Mouse (Mus musculus): ENCODE results near the gene Iqcn. TPM values are rescaled to one million over a fixed set of nuclear protein-coding genes. Genes with fewer than 3 reads are reported as not detected.

The Iqcn gene
- polyA plus RNA-seq, 1 experiment from 2014 or later = 0.07 TPM

GRCm38 (mm10) chr8:70701982-70702841 lies 1.0 kb upstream of the Iqcn start:
- peak overlapping the region; percentile 49; the same call in 1 of the 2 replicates for H3K9ac ChIP-seq
- no peaks in the 10 kb centered on the region for H3K9me3 ChIP-seq
- H3K36me3 ChIP-seq = peaks cover 23% of the 10 kb centered on the region
- H3K4me3 ChIP-seq = no peak overlapping the region
- peak overlapping the region; percentile 60 for H3K4me2 ChIP-seq
- peaks cover 32% of the 10 kb centered on the region for H3K4me1 ChIP-seq
- 82% methylated on average over 2 of the region's 2 CpGs for WGBS
- H3K27me3 ChIP-seq = no peaks in the 10 kb centered on the region
- no peak for ATAC-seq (ENCODE audit: insufficient number of reproducible peaks, insufficient read depth, low FRiP score, low TSS enrichment, low read depth)
- H3K27ac ChIP-seq = no peak overlapping the region; the same call in 1 of the 2 replicates

- Histone ChIP-seq H3K27ac (no peak overlapping the region; the same call in 1 of the 2 replicates), H3K27me3 (no peaks in the 10 kb centered on the region), H3K4me1 (peaks cover 26% of the 10 kb centered on the region), H3K9me3 (no peaks in the 10 kb centered on the region), H3K9ac (peak overlapping the region; percentile 49; the same call in 1 of the 2 replicates), H3K4me2 (0 out of 2 replicates have a peak overlapping the region, but pooled peaks have one; percentile 7), H3K4me3 (no peak overlapping the region), H3K36me3 (peaks cover 23% of the 10 kb centered on the region)
- WGBS = 78% methylated on average over 3 of the region's 3 CpGs
- no peak for ATAC-seq (ENCODE audit: insufficient number of reproducible peaks, insufficient read depth, low FRiP score, low TSS enrichment, low read depth)
Observed at GRCm38 (mm10) chr8:70702842-70703182, 445 bp upstream of the Iqcn start.

- H3K27me3 ChIP-seq = no peaks in the 10 kb centered on the region
- no peak overlapping the region for H3K4me2 ChIP-seq
- no peak overlapping the region for H3K4me3 ChIP-seq
- no peaks in the 10 kb centered on the region for H3K4me1 ChIP-seq
- no peak overlapping the region for H3K9ac ChIP-seq
- 88% methylated on average over 14 of the region's 14 CpGs for WGBS
- no peak for ATAC-seq (ENCODE audit: insufficient number of reproducible peaks, insufficient read depth, low FRiP score, low TSS enrichment, low read depth)
- H3K27ac ChIP-seq = no peak overlapping the region
- H3K36me3 ChIP-seq = peaks cover 8% of the 10 kb centered on the region
- H3K9me3 ChIP-seq = no peaks in the 10 kb centered on the region
Observed at GRCm38 (mm10) chr8:70708281-70708680, 5.0 kb downstream of the Iqcn start.

- H3K27me3 ChIP-seq = no peaks in the 10 kb centered on the region
- no peak for ATAC-seq (ENCODE audit: insufficient number of reproducible peaks, insufficient read depth, low FRiP score, low TSS enrichment, low read depth)
- 93% methylated on average over 9 of the region's 9 CpGs for WGBS
- H3K4me3 ChIP-seq = no peak overlapping the region
- H3K27ac ChIP-seq = no peak overlapping the region
- H3K9me3 ChIP-seq = no peaks in the 10 kb centered on the region
- H3K36me3 ChIP-seq = no peaks in the 10 kb centered on the region
- H3K4me2 ChIP-seq = no peak overlapping the region
- no peak overlapping the region for H3K9ac ChIP-seq
- H3K4me1 ChIP-seq = no peaks in the 10 kb centered on the region
Observed at GRCm38 (mm10) chr8:70709794-70710193, 6.5 kb downstream of the Iqcn start.

GRCm38 (mm10) chr8:70710296-70710695 lies 7.0 kb downstream of the Iqcn start:
- Histone ChIP-seq H3K27ac (no peak overlapping the region), H3K4me3 (no peak overlapping the region), H3K36me3 (no peaks in the 10 kb centered on the region), H3K9me3 (no peaks in the 10 kb centered on the region), H3K9ac (no peak overlapping the region), H3K27me3 (no peaks in the 10 kb centered on the region), H3K4me2 (no peak overlapping the region), H3K4me1 (no peaks in the 10 kb centered on the region)
- WGBS = 100% methylated on average over 1 of the region's 1 CpGs
- no peak for ATAC-seq (ENCODE audit: insufficient number of reproducible peaks, insufficient read depth, low FRiP score, low TSS enrichment, low read depth)

- WGBS = 84% methylated on average over 11 of the region's 11 CpGs
- Histone ChIP-seq H3K4me1 (no peaks in the 10 kb centered on the region), H3K9me3 (no peaks in the 10 kb centered on the region), H3K4me3 (no peak overlapping the region), H3K9ac (0 out of 2 replicates have a peak overlapping the region, but pooled peaks have one; percentile 46), H3K27ac (no peak overlapping the region), H3K36me3 (no peaks in the 10 kb centered on the region), H3K4me2 (no peak overlapping the region), H3K27me3 (no peaks in the 10 kb centered on the region)
- ATAC-seq (ENCODE audit: insufficient number of reproducible peaks, insufficient read depth, low FRiP score, low TSS enrichment, low read depth) = no peak
Observed at GRCm38 (mm10) chr8:70711041-70711440, 7.8 kb downstream of the Iqcn start.

GRCm38 (mm10) chr8:70713991-70714390 lies 10.7 kb downstream of the Iqcn start:
- H3K27me3 ChIP-seq = no peaks in the 10 kb centered on the region
- no peak overlapping the region for H3K4me2 ChIP-seq
- H3K27ac ChIP-seq = no peak overlapping the region
- no peaks in the 10 kb centered on the region for H3K9me3 ChIP-seq
- H3K9ac ChIP-seq = no peak overlapping the region
- H3K36me3 ChIP-seq = no peaks in the 10 kb centered on the region
- no peak overlapping the region for H3K4me3 ChIP-seq
- no peaks in the 10 kb centered on the region for H3K4me1 ChIP-seq
- no peak for ATAC-seq (ENCODE audit: insufficient number of reproducible peaks, insufficient read depth, low FRiP score, low TSS enrichment, low read depth)
- WGBS = 72% methylated on average over 7 of the region's 7 CpGs

- WGBS = 66% methylated on average over 2 of the region's 2 CpGs
- H3K27ac ChIP-seq = no peak overlapping the region
- no peak for ATAC-seq (ENCODE audit: insufficient number of reproducible peaks, insufficient read depth, low FRiP score, low TSS enrichment, low read depth)
- H3K36me3 ChIP-seq = no peaks in the 10 kb centered on the region
- H3K9me3 ChIP-seq = no peaks in the 10 kb centered on the region
- H3K9ac ChIP-seq = no peak overlapping the region
- H3K4me1 ChIP-seq = no peaks in the 10 kb centered on the region
- H3K4me3 ChIP-seq = no peak overlapping the region
- no peak overlapping the region for H3K4me2 ChIP-seq
- H3K27me3 ChIP-seq = no peaks in the 10 kb centered on the region
Observed at GRCm38 (mm10) chr8:70715086-70715485, 11.8 kb downstream of the Iqcn start.

GRCm38 (mm10) chr8:70716521-70717400 lies 13.5 kb downstream of the Iqcn start:
- H3K9me3 ChIP-seq = no peaks in the 10 kb centered on the region
- 84% methylated on average over 40 of the region's 40 CpGs for WGBS
- no peak overlapping the region for H3K9ac ChIP-seq
- no peaks in the 10 kb centered on the region for H3K36me3 ChIP-seq
- ATAC-seq (ENCODE audit: insufficient number of reproducible peaks, insufficient read depth, low FRiP score, low TSS enrichment, low read depth) = no peak
- H3K27me3 ChIP-seq = no peaks in the 10 kb centered on the region
- no peak overlapping the region for H3K27ac ChIP-seq
- no peak overlapping the region for H3K4me3 ChIP-seq
- H3K4me1 ChIP-seq = no peaks in the 10 kb centered on the region
- no peak overlapping the region for H3K4me2 ChIP-seq

GRCm38 (mm10) chr8:70718297-70718696 lies 15.0 kb downstream of the Iqcn start, which contains the start of gene Gm3336:
TSS of gene Gm3336 (plus strand) at chr8:70718543.
- Histone ChIP-seq H3K27me3 (no peaks in the 10 kb centered on the region), H3K4me1 (no peaks in the 10 kb centered on the region), H3K9me3 (no peaks in the 10 kb centered on the region), H3K4me3 (no peak within 1 kb of the TSS), H3K4me2 (peak within 1 kb of the TSS; percentile 24; the same call in 1 of the 2 replicates), H3K9ac (peak within 1 kb of the TSS; percentile 6; the same call in 1 of the 2 replicates), H3K27ac (no peak within 1 kb of the TSS), H3K36me3 (no peaks in the 10 kb centered on the region)
- WGBS = 2% methylated on average over 19 of the region's 19 CpGs
- ATAC-seq (ENCODE audit: insufficient number of reproducible peaks, insufficient read depth, low FRiP score, low TSS enrichment, low read depth) = no peak

GRCm38 (mm10) chr8:70719796-70720270 lies 16.6 kb downstream of the Iqcn start:
- ATAC-seq (ENCODE audit: insufficient number of reproducible peaks, insufficient read depth, low FRiP score, low TSS enrichment, low read depth) = no peak
- WGBS = 65% methylated on average over 9 of the region's 9 CpGs
- Histone ChIP-seq H3K27ac (no peak overlapping the region), H3K36me3 (no peaks in the 10 kb centered on the region), H3K9me3 (no peaks in the 10 kb centered on the region), H3K4me3 (no peak overlapping the region), H3K9ac (no peak overlapping the region), H3K4me2 (no peak overlapping the region), H3K27me3 (no peaks in the 10 kb centered on the region), H3K4me1 (no peaks in the 10 kb centered on the region)
